Mouse (Mus musculus) ES-E14 (cell line): ENCODE measurements around the gene Arl16. TPM values are rescaled to one million over a fixed set of nuclear protein-coding genes. Genes with fewer than 3 reads are reported as not detected.
A peak's percentile ranks its signal among the peaks of the same experiment; 100 is the strongest.

Experiments
- DNase-seq: peaks from one replicate; pipeline ENCODE4 v3.0.0-alpha.2; 2013; ENCODE audit warnings: low read depth, low spot score
- H3K27ac ChIP-seq: 2 replicates; pipeline ENCODE4 v1.5.1; 2012; ENCODE audit warnings: low read depth, mild to moderate bottlenecking, low read length, moderate library complexity, mixed read lengths; ENCODE audit not compliant: poor library complexity, insufficient read depth, severe bottlenecking
- H3K36me3 ChIP-seq: 2 replicates; pipeline ENCODE4 v1.6.1; 2012; ENCODE audit warnings: mild to moderate bottlenecking, low read length, moderate library complexity, mixed read lengths; ENCODE audit not compliant: control insufficient read depth, poor library complexity, insufficient read depth, severe bottlenecking
- H3K4me1 ChIP-seq, 2 experiments: fragments of 150-350 bp in 1 of 2; sonication (generic) in 1 of 2; 2 replicates each; pipeline ENCODE4 v1.6.1; 2012; ENCODE audit warnings: low read length in 2 of 2, mild to moderate bottlenecking in 1 of 2, mixed read lengths in 1 of 2; ENCODE audit not compliant: control insufficient read depth in 2 of 2, insufficient read depth in 2 of 2, poor library complexity in 1 of 2
- H3K4me3 ChIP-seq, 2 experiments: fragments of 150-350 bp in 1 of 2; sonication (generic) in 1 of 2; 2 replicates each; pipeline ENCODE4 v1.5.1; 2012; ENCODE audit warnings: low read length in 2 of 2, low read depth in 1 of 2, mild to moderate bottlenecking in 1 of 2, mixed read lengths in 1 of 2; ENCODE audit not compliant: insufficient read depth in 1 of 2, poor library complexity in 1 of 2, severe bottlenecking in 1 of 2
- H3K9ac ChIP-seq: 2 replicates; pipeline ENCODE4 v1.6.1; 2012; ENCODE audit warnings: low read depth, mild to moderate bottlenecking, low read length, mixed read lengths; ENCODE audit not compliant: poor library complexity, insufficient read depth, severe bottlenecking
- H3K9me3 ChIP-seq: fragments of 150-350 bp; sonication (generic); 2 replicates; pipeline ENCODE4 v1.6.1; 2012; ENCODE audit warnings: low read depth, mild to moderate bottlenecking, low read length; ENCODE audit not compliant: control insufficient read depth, insufficient read depth
- CHD2 ChIP-seq: IDR thresholded peaks from 2 replicates; pipeline ENCODE4 v1.6.1; 2014; ENCODE audit warnings: mild to moderate bottlenecking, low read depth, low read length, inconsistent platforms
- HCFC1 ChIP-seq: IDR thresholded peaks from 2 replicates; pipeline ENCODE4 v1.6.1; 2012; ENCODE audit warnings: low read length, inconsistent platforms, borderline replicate concordance; ENCODE audit not compliant: insufficient read depth
- MAFK ChIP-seq: IDR thresholded peaks from 2 replicates; pipeline ENCODE4 v1.6.1; 2014; ENCODE audit warnings: mild to moderate bottlenecking, low read depth, low read length, inconsistent platforms; ENCODE audit not compliant: insufficient read depth
- ZC3H11A ChIP-seq: IDR thresholded peaks from 2 replicates; pipeline ENCODE4 v1.6.1; 2012; ENCODE audit warnings: low read depth, mild to moderate bottlenecking, inconsistent platforms, low read length, borderline replicate concordance
- ZNF384 ChIP-seq: IDR thresholded peaks from 2 replicates; pipeline ENCODE4 v1.6.1; 2012; ENCODE audit warnings: low read depth, low read length, inconsistent platforms
- in situ Hi-C, 2 experiments: fragments of 600-800 bp; cut with MboI; formaldehyde crosslinking; loops; one replicate each; pipeline ENCODE4 v1.15.1; 2025; ENCODE audit warnings: low sequenced_read_pairs in 2 of 2, inconsistent platforms in 1 of 2; ENCODE audit not compliant: unreplicated experiment in 2 of 2
- total RNA-seq: library from RNA; depleted of rRNA; stranded (reverse); fragments of 300-350 nt; gene quantifications from 2 replicates; pipeline ENCODE4 v1.2.3, GENCODE M21; 2012

Gene Arl16
- total RNA-seq, 1 experiment: 21.2 TPM

GRCm38 (mm10) chr11:120484265-120484981 lies 17.0 kb upstream of the Arl16 start, which contains the start of gene Mrpl12:
Gene Mrpl12 (plus strand): TSS chr11:120484613.
- Histone ChIP-seq H3K9ac (peak within 1 kb of the TSS; percentile 96), H3K27ac (peak within 1 kb of the TSS; percentile 69), H3K4me1 (peaks cover 3 to 7% of the 10 kb centered on the region in 2 experiments; a peak in 2 of 4 replicates), H3K9me3 (no peaks in the 10 kb centered on the region), H3K4me3 (peak within 1 kb of the TSS; percentile 84 to 94), H3K36me3 (peaks cover 45% of the 10 kb centered on the region)
- TF ChIP-seq ZNF384 (no peak), HCFC1 (peak; percentile 85)
- peak; percentile 87 for DNase-seq
- in situ Hi-C loops: no loop called here

- H3K9ac ChIP-seq: peak overlapping the region; percentile 4; the same call in 1 of the 2 replicates
- in situ Hi-C loops: no loop called here
- TF ChIP-seq MAFK (no peak), HCFC1 (no peak), ZNF384 (no peak), CHD2 (no peak), ZC3H11A (no peak)
- H3K4me3 ChIP-seq: peak overlapping the region; percentile 84 to 94; a peak in 3 of 4 replicates
- no peak for DNase-seq
- no peaks in the 10 kb centered on the region for H3K9me3 ChIP-seq
- H3K27ac ChIP-seq: no peak overlapping the region; the same call in 1 of the 2 replicates
- peaks cover 48% of the 10 kb centered on the region for H3K36me3 ChIP-seq
- peaks cover 3 to 5% of the 10 kb centered on the region in 2 experiments; a peak in 2 of 4 replicates for H3K4me1 ChIP-seq
These were observed 16.1 kb upstream of the Arl16 start for GRCm38 (mm10) chr11:120483448-120483934.

GRCm38 (mm10) chr11:120472052-120472451 lies 4.6 kb upstream of the Arl16 start:
- in situ Hi-C loops: no loop called here
- peaks cover 29% of the 10 kb centered on the region for H3K36me3 ChIP-seq

GRCm38 (mm10) chr11:120467736-120468092 lies 307 bp upstream of the Arl16 start:
- Histone ChIP-seq H3K4me1 (0 out of 4 replicates have a peak, but pooled peaks cover 2% of the 10 kb centered on the region in 2 experiments), H3K27ac (no peak overlapping the region), H3K9ac (peak overlapping the region; percentile 91), H3K36me3 (peaks cover 15% of the 10 kb centered on the region), H3K4me3 (peak overlapping the region; percentile 91 to 94), H3K9me3 (no peaks in the 10 kb centered on the region)
- peak; percentile 40; the same call in 1 of the 2 replicates for TF ChIP-seq MAFK
- TF ChIP-seq CHD2: no peak
- DNase-seq: no peak
- in situ Hi-C loops: no loop called here

More at GRCm38 (mm10) chr11:120472052-120472451, 4.6 kb upstream of the Arl16 start:
- Histone ChIP-seq H3K27ac (no peak overlapping the region), H3K4me3 (no peak overlapping the region), H3K9ac (no peak overlapping the region), H3K9me3 (no peaks in the 10 kb centered on the region), H3K4me1 (peaks cover 2 to 5% of the 10 kb centered on the region in 2 experiments; a peak in 1 of 4 replicates)
- DNase-seq: no peak
- TF ChIP-seq HCFC1: no peak
- no peak for TF ChIP-seq MAFK
- no peak for TF ChIP-seq ZNF384
- no peak for TF ChIP-seq CHD2
- no peak for TF ChIP-seq ZC3H11A

- no peak for TF ChIP-seq MAFK
- TF ChIP-seq CHD2: no peak
- no peak for TF ChIP-seq ZC3H11A
- no peak for TF ChIP-seq HCFC1
- TF ChIP-seq ZNF384: no peak
- H3K27ac ChIP-seq: no peak overlapping the region
- H3K9me3 ChIP-seq: no peaks in the 10 kb centered on the region
- 0 out of 4 replicates have a peak, but pooled peaks cover 2% of the 10 kb centered on the region in 2 experiments for H3K4me1 ChIP-seq
- DNase-seq: no peak
- in situ Hi-C loops: no loop called here
- H3K4me3 ChIP-seq: no peak overlapping the region
- H3K9ac ChIP-seq: no peak overlapping the region
- H3K36me3 ChIP-seq: peaks cover 22% of the 10 kb centered on the region
These were observed 1.9 kb downstream of the Arl16 start for GRCm38 (mm10) chr11:120465521-120465920.
